Mouse (Mus musculus): ENCODE results near the gene Gse1. TPM values are rescaled to one million over a fixed set of nuclear protein-coding genes. Genes with fewer than 3 reads are reported as not detected.
A peak's percentile ranks its signal among the peaks of the same experiment; 100 is the strongest.

Gene Gse1
- total RNA-seq, 1 experiment: 21.4 TPM

DNA sequence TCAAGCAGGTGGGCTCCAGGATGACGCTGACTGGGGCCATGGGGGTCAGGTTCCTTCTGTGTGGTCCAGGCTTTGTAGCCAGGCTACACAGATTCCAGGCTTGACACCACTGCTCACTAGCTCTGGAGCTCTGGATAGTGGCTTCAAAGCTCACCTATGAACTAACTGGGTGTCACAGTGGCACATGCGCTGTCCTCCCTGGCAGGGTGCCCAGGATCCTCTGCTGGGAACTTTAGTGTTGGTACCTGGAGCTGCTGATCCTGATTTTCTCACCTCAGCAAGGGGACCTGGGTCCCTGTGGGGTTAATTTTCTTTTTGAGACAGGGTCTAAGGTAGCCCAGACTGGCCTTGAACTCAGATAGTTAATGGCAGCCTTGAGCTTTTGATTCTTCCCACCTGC, 173.0 kb downstream of the Gse1 start:
- no peak for DNase-seq (ENCODE audit: low read depth, low spot score)
- no peak for TF ChIP-seq ZNF384 (IDR thresholded peaks at IDR 0.05; ENCODE audit: low read depth, low read length)
- in situ Hi-C loops (cut with MboI; ENCODE audit: low sequenced_read_pairs in 2 of 2, unreplicated experiment in 2 of 2): loop anchor here in 1 of 2 experiments (10.0 kb wide), 1 partner anchor 124 kb away; no protein-coding TSS in a partner anchor
- Histone ChIP-seq H3K27ac (ENCODE audit: insufficient read depth, low read depth, low read length, poor library complexity, severe bottlenecking) (no peak overlapping the region), H3K36me3 (ENCODE audit: control insufficient read depth, insufficient read depth, low read length, poor library complexity, severe bottlenecking) (no peaks in the 10 kb centered on the region), H3K9me3 (ENCODE audit: control insufficient read depth, insufficient read depth, low read depth, low read length) (no peaks in the 10 kb centered on the region), H3K9ac (ENCODE audit: insufficient read depth, low read depth, low read length, poor library complexity, severe bottlenecking) (no peak overlapping the region), H3K4me3 (ENCODE audit: insufficient read depth in 1 of 2, low read depth in 1 of 2, low read length in 2 of 2, poor library complexity in 1 of 2, severe bottlenecking in 1 of 2) (no peak overlapping the region), H3K4me1 (ENCODE audit: control insufficient read depth in 2 of 2, insufficient read depth in 2 of 2, low read length in 2 of 2, poor library complexity in 1 of 2) (peaks cover 0 to 5% of the 10 kb centered on the region in 2 experiments; a peak in 1 of 4 replicates)

- DNase-seq (ENCODE audit: low read depth, low spot score): no peak
- H3K4me3 ChIP-seq (ENCODE audit: insufficient read depth in 1 of 2, low read depth in 1 of 2, low read length in 2 of 2, poor library complexity in 1 of 2, severe bottlenecking in 1 of 2): no peak overlapping the region
- no peak for TF ChIP-seq ZC3H11A (IDR thresholded peaks at IDR 0.05; ENCODE audit: borderline replicate concordance, low read depth, low read length)
- TF ChIP-seq HCFC1 (IDR thresholded peaks at IDR 0.05; ENCODE audit: borderline replicate concordance, insufficient read depth, low read length): no peak
- TF ChIP-seq MAFK (IDR thresholded peaks at IDR 0.05; ENCODE audit: insufficient read depth, low read depth, low read length): no peak
- TF ChIP-seq CHD2 (IDR thresholded peaks at IDR 0.05; ENCODE audit: low read depth, low read length): no peak
- no peak for TF ChIP-seq ZNF384 (IDR thresholded peaks at IDR 0.05; ENCODE audit: low read depth, low read length)
- H3K27ac ChIP-seq (ENCODE audit: insufficient read depth, low read depth, low read length, poor library complexity, severe bottlenecking): no peak overlapping the region
- no peaks in the 10 kb centered on the region for H3K36me3 ChIP-seq (ENCODE audit: control insufficient read depth, insufficient read depth, low read length, poor library complexity, severe bottlenecking)
- H3K4me1 ChIP-seq (ENCODE audit: control insufficient read depth in 2 of 2, insufficient read depth in 2 of 2, low read length in 2 of 2, poor library complexity in 1 of 2): peaks cover 0 to 5% of the 10 kb centered on the region in 2 experiments; a peak in 2 of 4 replicates
- no peaks in the 10 kb centered on the region for H3K9me3 ChIP-seq (ENCODE audit: control insufficient read depth, insufficient read depth, low read depth, low read length)
- in situ Hi-C loops (cut with MboI; ENCODE audit: low sequenced_read_pairs in 2 of 2, unreplicated experiment in 2 of 2): loop anchor here in 1 of 2 experiments (10.0 kb wide), 1 partner anchor 123 kb away; no protein-coding TSS in a partner anchor
- no peak overlapping the region for H3K9ac ChIP-seq (ENCODE audit: insufficient read depth, low read depth, low read length, poor library complexity, severe bottlenecking)
Observed at GRCm38 (mm10) chr8:120401712-120402111, 173.5 kb downstream of the Gse1 start.

DNA sequence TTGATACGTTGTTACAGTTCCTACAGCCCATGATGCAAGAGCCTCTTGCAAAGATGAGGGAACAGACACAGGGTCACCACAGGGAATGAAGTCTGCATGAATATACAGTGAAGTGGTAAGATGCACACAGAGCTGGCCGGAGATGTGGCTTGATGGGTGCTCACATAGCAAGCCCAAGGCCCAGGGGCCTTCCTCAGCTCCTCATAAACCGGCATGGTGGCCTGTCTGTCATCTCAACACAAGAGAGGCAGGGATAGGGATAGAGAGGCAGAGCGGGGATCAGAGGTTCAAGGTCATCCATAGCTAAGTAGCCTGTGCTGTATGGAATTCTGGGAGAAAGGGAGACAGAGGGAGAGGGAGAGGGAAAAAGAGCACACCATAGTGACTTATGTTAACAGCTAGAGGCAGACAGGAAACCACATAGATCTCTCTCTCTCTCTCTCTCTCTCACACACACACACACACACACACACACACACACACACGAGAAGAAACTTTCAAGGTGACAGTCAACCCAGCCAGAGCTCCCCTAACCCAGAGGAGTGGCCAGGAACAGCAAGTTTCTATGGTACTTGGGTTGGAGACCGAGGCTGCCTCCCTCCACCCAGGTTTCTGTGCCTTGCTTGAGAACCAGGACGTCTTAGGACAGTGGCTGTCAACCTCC, 175.5 kb downstream of the Gse1 start:
- in situ Hi-C loops (cut with MboI; ENCODE audit: low sequenced_read_pairs in 2 of 2, unreplicated experiment in 2 of 2): loop anchor here in 1 of 2 experiments (10.0 kb wide), 1 partner anchor 121 kb away; no protein-coding TSS in a partner anchor
- H3K4me3 ChIP-seq (ENCODE audit: insufficient read depth in 1 of 2, low read depth in 1 of 2, low read length in 2 of 2, poor library complexity in 1 of 2, severe bottlenecking in 1 of 2): no peak overlapping the region
- H3K36me3 ChIP-seq (ENCODE audit: control insufficient read depth, insufficient read depth, low read length, poor library complexity, severe bottlenecking): no peaks in the 10 kb centered on the region
- peaks cover 4 to 20% of the 10 kb centered on the region in 2 experiments; a peak in 3 of 4 replicates for H3K4me1 ChIP-seq (ENCODE audit: control insufficient read depth in 2 of 2, insufficient read depth in 2 of 2, low read length in 2 of 2, poor library complexity in 1 of 2)
- H3K9ac ChIP-seq (ENCODE audit: insufficient read depth, low read depth, low read length, poor library complexity, severe bottlenecking): no peak overlapping the region
- no peaks in the 10 kb centered on the region for H3K9me3 ChIP-seq (ENCODE audit: control insufficient read depth, insufficient read depth, low read depth, low read length)
- no peak overlapping the region for H3K27ac ChIP-seq (ENCODE audit: insufficient read depth, low read depth, low read length, poor library complexity, severe bottlenecking)
- TF ChIP-seq CHD2 (IDR thresholded peaks at IDR 0.05; ENCODE audit: low read depth, low read length) (no peak), MAFK (IDR thresholded peaks at IDR 0.05; ENCODE audit: insufficient read depth, low read depth, low read length) (no peak), ZNF384 (IDR thresholded peaks at IDR 0.05; ENCODE audit: low read depth, low read length) (no peak), ZC3H11A (IDR thresholded peaks at IDR 0.05; ENCODE audit: borderline replicate concordance, low read depth, low read length) (no peak), HCFC1 (IDR thresholded peaks at IDR 0.05; ENCODE audit: borderline replicate concordance, insufficient read depth, low read length) (no peak)
- no peak for DNase-seq (ENCODE audit: low read depth, low spot score)

DNA sequence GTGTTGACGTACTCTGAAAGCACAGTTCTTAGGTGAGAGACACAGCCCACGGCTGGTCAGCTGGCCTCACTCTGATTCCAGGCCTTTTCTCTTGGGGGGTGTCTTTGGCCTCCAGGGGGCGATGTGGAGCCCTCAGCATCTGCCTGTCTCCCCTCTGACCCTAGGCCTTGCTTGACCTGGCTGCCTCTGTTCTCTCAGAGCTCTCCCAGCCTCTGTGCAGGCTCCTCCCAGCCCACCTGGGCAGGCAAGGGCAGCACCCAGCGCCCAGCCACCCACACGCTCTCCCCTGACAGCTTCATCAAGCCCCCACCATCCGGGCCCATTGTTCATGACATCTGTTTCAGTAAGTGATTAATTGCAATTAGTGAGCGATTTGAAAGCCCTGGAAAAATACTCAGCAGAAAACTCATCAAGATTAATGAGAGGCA, 176.4 kb downstream of the Gse1 start:
- no peak for TF ChIP-seq ZNF384 (IDR thresholded peaks at IDR 0.05; ENCODE audit: low read depth, low read length)
- no peak for TF ChIP-seq MAFK (IDR thresholded peaks at IDR 0.05; ENCODE audit: insufficient read depth, low read depth, low read length)
- TF ChIP-seq ZC3H11A (IDR thresholded peaks at IDR 0.05; ENCODE audit: borderline replicate concordance, low read depth, low read length): no peak
- TF ChIP-seq HCFC1 (IDR thresholded peaks at IDR 0.05; ENCODE audit: borderline replicate concordance, insufficient read depth, low read length): no peak
- no peak for TF ChIP-seq CHD2 (IDR thresholded peaks at IDR 0.05; ENCODE audit: low read depth, low read length)
- H3K9ac ChIP-seq (ENCODE audit: insufficient read depth, low read depth, low read length, poor library complexity, severe bottlenecking): no peak overlapping the region; the same call in 1 of the 2 replicates
- DNase-seq (ENCODE audit: low read depth, low spot score): peak; percentile 66
- peaks cover 6 to 22% of the 10 kb centered on the region in 2 experiments; a peak in 3 of 4 replicates for H3K4me1 ChIP-seq (ENCODE audit: control insufficient read depth in 2 of 2, insufficient read depth in 2 of 2, low read length in 2 of 2, poor library complexity in 1 of 2)
- no peaks in the 10 kb centered on the region for H3K36me3 ChIP-seq (ENCODE audit: control insufficient read depth, insufficient read depth, low read length, poor library complexity, severe bottlenecking)
- H3K9me3 ChIP-seq (ENCODE audit: control insufficient read depth, insufficient read depth, low read depth, low read length): no peaks in the 10 kb centered on the region
- H3K4me3 ChIP-seq (ENCODE audit: insufficient read depth in 1 of 2, low read depth in 1 of 2, low read length in 2 of 2, poor library complexity in 1 of 2, severe bottlenecking in 1 of 2): no peak overlapping the region
- in situ Hi-C loops (cut with MboI; ENCODE audit: low sequenced_read_pairs in 2 of 2, unreplicated experiment in 2 of 2): loop anchor here in 1 of 2 experiments (10.0 kb wide), 1 partner anchor 120 kb away; no protein-coding TSS in a partner anchor
- H3K27ac ChIP-seq (ENCODE audit: insufficient read depth, low read depth, low read length, poor library complexity, severe bottlenecking): no peak overlapping the region
